Mouse (Mus musculus): ENCODE results near the gene Efna5. TPM values are rescaled to one million over a fixed set of nuclear protein-coding genes. Genes with fewer than 3 reads are reported as not detected.

Efna5 gene
- total and polyA plus RNA-seq, 3 experiments, result 0.04 to 0.23 TPM; not detected in 1

GRCm38 (mm10) chr17:62613232-62613631, 267.9 kb downstream of the Efna5 start:
- Histone ChIP-seq H3K36me3 (replicated peaks in 1 of 2; ENCODE audit: control insufficient read depth in 1 of 2, insufficient read depth in 1 of 2, low read length in 1 of 2) (no peaks in the 10 kb centered on the region), H3K9me3 (replicated peaks; ENCODE audit: low read length) (no peaks in the 10 kb centered on the region), H3K27me3 (replicated peaks) (no peaks in the 10 kb centered on the region), H3K79me2 (replicated peaks; ENCODE audit: control insufficient read depth, extremely low read depth, insufficient read depth, poor library complexity, severe bottlenecking) (no peaks in the 10 kb centered on the region), H3K27ac (ENCODE audit: insufficient read depth, low read depth) (no peak overlapping the region), H3K4me3 (replicated peaks in 1 of 3; ENCODE audit: low read depth in 2 of 3, low read length in 2 of 3, poor library complexity in 1 of 3) (no peak overlapping the region), H3K4me1 (ENCODE audit: control insufficient read depth in 1 of 2, insufficient read depth in 2 of 2) (no peaks in the 10 kb centered on the region), H3K4me2 (ENCODE audit: insufficient read depth, low read depth, poor library complexity, severe bottlenecking) (no peak overlapping the region), H3K9ac (ENCODE audit: insufficient read depth, low read depth) (no peak overlapping the region)
- dilution Hi-C loops (cut with MboI; ENCODE audit: extremely low pct_ligation_motif_present, extremely low pct_unique_long_range_greater_than_20kb, low sequenced_read_pairs) (no loop called here), in situ Hi-C loops (cut with MboI; ENCODE audit: low pct_ligation_motif_present, low pct_unique_long_range_greater_than_20kb, low sequenced_read_pairs) (no loop called here)
- no peak for DNase-seq (ENCODE audit: extremely low read depth)
- TF ChIP-seq USF2 (conservative IDR thresholded peaks at IDR 0.05; ENCODE audit: low read depth, low read length) (no peak), MAZ (IDR thresholded peaks at IDR 0.05; ENCODE audit: low read depth, low read length) (no peak), NELFE (IDR thresholded peaks at IDR 0.05; ENCODE audit: low read depth, low read length) (no peak), ZKSCAN1 (IDR thresholded peaks at IDR 0.05; ENCODE audit: borderline replicate concordance, low read depth, low read length) (no peak), SIN3A (IDR thresholded peaks at IDR 0.05; ENCODE audit: low read length) (no peak), SMC3 (IDR thresholded peaks at IDR 0.05; ENCODE audit: low read depth, low read length) (no peak), ETS1 (conservative IDR thresholded peaks at IDR 0.05; ENCODE audit: low read depth, low read length) (no peak), NRF1 (IDR thresholded peaks at IDR 0.05; ENCODE audit: low read depth, low read length) (no peak), POLR2A (IDR thresholded peaks at IDR 0.05; ENCODE audit: low read depth, low read length) (no peak), EP300 (IDR thresholded peaks at IDR 0.05; ENCODE audit: low read length) (no peak), MAX (IDR thresholded peaks at IDR 0.05; ENCODE audit: low read length) (no peak), CTCF (conservative IDR thresholded peaks at IDR 0.05 in 1 of 2, IDR thresholded peaks at IDR 0.05 in 1 of 2; ENCODE audit: low read depth in 2 of 2, low read length in 2 of 2) (no peak), GABPA (IDR thresholded peaks at IDR 0.05; ENCODE audit: insufficient replicate concordance, low read depth, low read length) (no peak), TCF12 (IDR thresholded peaks at IDR 0.05; ENCODE audit: low read depth, low read length) (no peak), JUND (conservative IDR thresholded peaks at IDR 0.05; ENCODE audit: low read depth, low read length) (no peak), PAX5 (IDR thresholded peaks at IDR 0.05; ENCODE audit: low read length) (no peak)

- H3K27ac ChIP-seq (ENCODE audit: insufficient read depth, low read depth), result no peak overlapping the region
- H3K4me1 ChIP-seq (ENCODE audit: control insufficient read depth in 1 of 2, insufficient read depth in 2 of 2), result no peaks in the 10 kb centered on the region
- H3K79me2 ChIP-seq (replicated peaks; ENCODE audit: control insufficient read depth, extremely low read depth, insufficient read depth, poor library complexity, severe bottlenecking), result no peaks in the 10 kb centered on the region
- in situ Hi-C loops (cut with MboI; ENCODE audit: low pct_ligation_motif_present, low pct_unique_long_range_greater_than_20kb, low sequenced_read_pairs), result no loop called here
- H3K36me3 ChIP-seq (replicated peaks in 1 of 2; ENCODE audit: control insufficient read depth in 1 of 2, insufficient read depth in 1 of 2, low read length in 1 of 2), result no peaks in the 10 kb centered on the region
- TF ChIP-seq EP300 (IDR thresholded peaks at IDR 0.05; ENCODE audit: low read length), result no peak
- no peaks in the 10 kb centered on the region for H3K9me3 ChIP-seq (replicated peaks; ENCODE audit: low read length)
- no peak overlapping the region for H3K9ac ChIP-seq (ENCODE audit: insufficient read depth, low read depth)
- H3K4me3 ChIP-seq (replicated peaks in 1 of 3; ENCODE audit: low read depth in 2 of 3, low read length in 2 of 3, poor library complexity in 1 of 3), result no peak overlapping the region
- no peaks in the 10 kb centered on the region for H3K27me3 ChIP-seq (replicated peaks)
- no peak for DNase-seq (ENCODE audit: extremely low read depth)
- H3K4me2 ChIP-seq (ENCODE audit: insufficient read depth, low read depth, poor library complexity, severe bottlenecking), result no peak overlapping the region
- dilution Hi-C loops (cut with MboI; ENCODE audit: extremely low pct_ligation_motif_present, extremely low pct_unique_long_range_greater_than_20kb, low sequenced_read_pairs), result no loop called here
Measured at GRCm38 (mm10) chr17:62608145-62608544, 273.0 kb downstream of the Efna5 start.

Measured in CH12.LX (cell line).